Mouse (Mus musculus): ENCODE results near the gene Tlx1.

GRCm38 (mm10) chr19:45143214-45143895 lies 7.1 kb upstream of the Tlx1 start:
- TF ChIP-seq POLR2A (IDR thresholded peaks at IDR 0.05; ENCODE audit: insufficient read depth, low read length) (no peak), EP300 (IDR thresholded peaks at IDR 0.05; ENCODE audit: insufficient read depth, low read depth, low read length) (peak; percentile 78)

Data from ES-Bruce4 (cell line).